Mouse (Mus musculus) gastrocnemius, adult 8-10 months (tissue): ENCODE measurements around the gene Gm10666. TPM values are rescaled to one million over a fixed set of nuclear protein-coding genes. Genes with fewer than 3 reads are reported as not detected.
"Not testable (repeated sequence)": the region's sequence is repeated elsewhere in the genome, so short reads cannot be mapped to it uniquely, and the experiment has no call there.

Experiments used
- DNase-seq, 2 experiments: peaks; one replicate each; pipeline ENCODE4 v3.0.0; 2022; ENCODE audit warnings: low spot score in 2 of 2
- total RNA-seq, 4 experiments: library from RNA; stranded (reverse); gene quantifications; 2 replicates each; pipeline ENCODE4 v1.2.4; 2022

Gene Gm10666
- total RNA-seq: not detected

DNA sequence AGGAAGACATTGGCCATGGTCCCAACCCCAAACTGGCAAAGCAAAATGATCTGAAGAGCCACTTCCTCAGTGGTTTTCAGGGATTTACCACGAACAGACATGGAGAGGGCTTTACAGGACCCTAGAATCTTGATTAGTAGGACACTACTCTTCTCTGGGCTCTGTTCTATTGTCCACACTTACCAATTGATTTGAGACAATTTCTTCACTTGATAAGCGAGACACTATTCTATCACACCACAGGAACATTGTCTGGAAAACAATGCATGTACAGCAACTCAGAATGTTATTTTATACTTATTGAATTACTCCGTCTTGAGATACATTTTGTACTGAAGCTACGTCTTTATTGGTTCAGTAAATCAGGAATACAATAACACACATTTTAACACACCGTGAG lies at the start of gene Gm10666:
Gene Gm10666 (minus strand): TSS at position 101 of the 400 bp plus-strand sequence.
- not testable (repeated sequence) for DNase-seq

DNA sequence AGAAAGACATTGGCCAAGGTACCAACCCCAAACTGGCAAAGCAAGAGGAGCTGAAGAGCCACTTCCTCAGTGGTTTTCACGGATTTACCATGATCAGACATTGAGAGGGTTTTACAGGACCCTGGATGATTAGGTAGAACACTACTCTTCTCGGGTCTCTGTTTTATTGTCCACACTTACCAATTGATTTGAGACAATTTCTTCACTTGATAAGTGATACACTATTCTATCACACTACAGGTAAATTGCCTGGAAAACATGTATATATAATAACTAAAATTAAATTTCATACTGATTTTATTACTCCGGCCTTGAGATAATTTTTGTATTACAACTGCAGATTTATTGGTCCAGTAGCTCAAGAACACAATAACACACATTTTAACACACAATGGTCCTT lies 29.4 kb upstream of the Gm10666 start, which contains the start of gene Vmn1r142:
Gene Vmn1r142 (minus strand): TSS at position 101 of the 400 bp plus-strand sequence.
- DNase-seq: not testable (repeated sequence)

DNA sequence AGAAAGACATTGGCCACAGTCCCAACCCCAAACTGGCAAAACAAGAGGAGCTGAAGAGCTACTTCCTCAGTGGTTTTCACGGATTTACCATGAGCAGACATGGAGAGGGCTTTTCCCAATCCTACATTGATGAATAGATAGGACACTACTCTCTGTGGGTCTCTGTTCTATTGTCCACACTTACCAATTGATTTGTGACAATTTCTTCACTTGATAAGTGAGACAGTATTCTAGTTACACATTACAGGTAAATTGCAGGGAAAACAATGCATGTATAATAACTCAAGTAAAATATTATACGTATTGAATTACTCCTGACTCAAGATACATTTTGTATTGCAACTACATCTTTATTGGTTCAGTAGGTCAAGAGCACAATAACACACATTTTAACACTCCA lies 16.4 kb downstream of the Gm10666 start, which contains the start of gene Gm16451:
Gene Gm16451 (minus strand): TSS at position 101 of the 400 bp plus-strand sequence.
- DNase-seq: not testable (repeated sequence)

Other genes starting within 250 kb of the Gm10666 start
- not detected for gene Gm5891, start 213.4 kb downstream of the Gm10666 start, total RNA-seq
- gene Vmn1r137, start 140.2 kb downstream of the Gm10666 start, total RNA-seq: not detected
- gene Vmn1r138, start 105.8 kb downstream of the Gm10666 start, total RNA-seq: not detected
- gene Gm6176, start 78.4 kb downstream of the Gm10666 start, total RNA-seq: not detected
- not detected for gene Vmn1r139, start 65.7 kb downstream of the Gm10666 start, total RNA-seq
- not detected for gene Gm16451, start 16.5 kb downstream of the Gm10666 start, total RNA-seq
- gene Vmn1r142, start 29.3 kb upstream of the Gm10666 start, total RNA-seq: not detected
- not detected for gene Vmn1r143, start 54.6 kb upstream of the Gm10666 start, total RNA-seq
- gene Gm8653, start 66.5 kb upstream of the Gm10666 start, total RNA-seq: not detected
- gene Gm8453, start 94.7 kb upstream of the Gm10666 start, total RNA-seq: not detected
- not detected for gene Gm4187, start 195.0 kb upstream of the Gm10666 start, total RNA-seq
- not detected for gene Gm8660, start 236.3 kb upstream of the Gm10666 start, total RNA-seq